Mouse (Mus musculus) liver, embryonic 15.5 days (tissue): Measurements from ENCODE around the gene Gm5751. TPM values are rescaled to one million over a fixed set of nuclear protein-coding genes. Genes with fewer than 3 reads are reported as not detected.

Experiments used
- ATAC-seq: fragments of 200-750 bp; cut with Nextera tagmentation; 2 replicates; pipeline ENCODE4 v1.8.0; 2017; ENCODE audit warnings: moderate number of reproducible peaks, mild to moderate bottlenecking, moderate library complexity; ENCODE audit not compliant: insufficient read depth
- H3K27ac ChIP-seq: fragments of 300-500 bp; sonication (generic); replicated peaks from 2 replicates; pipeline ENCODE4 v1.5.1; 2015; ENCODE audit warnings: mild to moderate bottlenecking, inconsistent platforms
- H3K27me3 ChIP-seq: fragments of 300-500 bp; sonication (generic); 2 replicates; pipeline ENCODE4 v1.6.1; 2015; ENCODE audit warnings: mild to moderate bottlenecking, inconsistent platforms
- H3K36me3 ChIP-seq: fragments of 300-500 bp; sonication (generic); replicated peaks from 2 replicates; pipeline ENCODE4 v1.6.1; 2015; ENCODE audit warnings: moderate library complexity, mild to moderate bottlenecking, inconsistent platforms
- H3K4me1 ChIP-seq: fragments of 300-500 bp; sonication (generic); replicated peaks from 2 replicates; pipeline ENCODE4 v1.6.1; 2015; ENCODE audit warnings: inconsistent platforms
- H3K4me2 ChIP-seq: fragments of 300-500 bp; sonication (generic); 2 replicates; pipeline ENCODE4 v1.6.1; 2015; ENCODE audit warnings: moderate library complexity, mild to moderate bottlenecking, inconsistent platforms
- H3K4me3 ChIP-seq: fragments of 300-500 bp; sonication (generic); replicated peaks from 2 replicates; pipeline ENCODE4 v1.5.1; 2015; ENCODE audit warnings: mild to moderate bottlenecking, inconsistent platforms
- H3K9ac ChIP-seq: fragments of 300-500 bp; sonication (generic); 2 replicates; pipeline ENCODE4 v1.6.1; 2015; ENCODE audit warnings: moderate library complexity, mild to moderate bottlenecking, inconsistent platforms
- H3K9me3 ChIP-seq: fragments of 300-500 bp; sonication (generic); replicated peaks from 2 replicates; pipeline ENCODE4 v1.6.1; 2016; ENCODE audit warnings: inconsistent platforms
- WGBS: fragments of 180-500 bp; shearing (Covaris S2); methylation state at CpG from one replicate; pipeline ENCODE4 v1.1.7; 2015; ENCODE audit warnings: mixed read lengths; ENCODE audit not compliant: insufficient replicate concordance; 5-methylcytosine and 5-hydroxymethylcytosine counted together
- polyA plus RNA-seq: library from polyadenylated mRNA; unstranded; fragments of >200 nt; fragmentation: Nextera tagmentation; extraction: Ambion mirVana; gene quantifications from 2 replicates; pipeline ENCODE4 v1.2.1, GENCODE M21; 2015

Gene Gm5751
- polyA plus RNA-seq, 1 experiment from 2014 or later = not detected

DNA sequence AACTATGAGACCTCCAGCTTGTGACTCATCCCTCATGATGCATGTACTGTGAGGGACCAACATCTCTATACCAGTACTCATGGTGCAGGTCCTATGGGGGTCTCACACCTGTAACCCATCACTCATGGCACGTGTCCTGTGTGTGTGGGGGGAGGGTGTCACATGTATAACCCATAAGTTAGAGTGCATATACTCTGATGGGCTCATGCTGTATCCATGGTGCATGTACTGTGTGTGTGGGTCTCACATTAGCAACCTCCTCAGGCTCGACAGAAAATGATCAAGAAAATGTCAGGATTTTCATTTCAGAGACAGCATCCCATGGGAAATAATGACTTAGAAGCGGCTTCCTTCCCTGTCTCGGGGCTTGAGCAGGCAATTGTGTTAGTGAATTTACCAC is 47.0 kb downstream of the Gm5751 start:
- no peak for ATAC-seq
- 51% methylated on average over 4 of the region's 4 CpGs for WGBS
- Histone ChIP-seq H3K4me2 (no peak overlapping the region), H3K9me3 (no peaks in the 10 kb centered on the region), H3K4me3 (no peak overlapping the region), H3K9ac (no peak overlapping the region), H3K27ac (no peak overlapping the region), H3K27me3 (no peaks in the 10 kb centered on the region), H3K36me3 (no peaks in the 10 kb centered on the region), H3K4me1 (no peaks in the 10 kb centered on the region)

DNA sequence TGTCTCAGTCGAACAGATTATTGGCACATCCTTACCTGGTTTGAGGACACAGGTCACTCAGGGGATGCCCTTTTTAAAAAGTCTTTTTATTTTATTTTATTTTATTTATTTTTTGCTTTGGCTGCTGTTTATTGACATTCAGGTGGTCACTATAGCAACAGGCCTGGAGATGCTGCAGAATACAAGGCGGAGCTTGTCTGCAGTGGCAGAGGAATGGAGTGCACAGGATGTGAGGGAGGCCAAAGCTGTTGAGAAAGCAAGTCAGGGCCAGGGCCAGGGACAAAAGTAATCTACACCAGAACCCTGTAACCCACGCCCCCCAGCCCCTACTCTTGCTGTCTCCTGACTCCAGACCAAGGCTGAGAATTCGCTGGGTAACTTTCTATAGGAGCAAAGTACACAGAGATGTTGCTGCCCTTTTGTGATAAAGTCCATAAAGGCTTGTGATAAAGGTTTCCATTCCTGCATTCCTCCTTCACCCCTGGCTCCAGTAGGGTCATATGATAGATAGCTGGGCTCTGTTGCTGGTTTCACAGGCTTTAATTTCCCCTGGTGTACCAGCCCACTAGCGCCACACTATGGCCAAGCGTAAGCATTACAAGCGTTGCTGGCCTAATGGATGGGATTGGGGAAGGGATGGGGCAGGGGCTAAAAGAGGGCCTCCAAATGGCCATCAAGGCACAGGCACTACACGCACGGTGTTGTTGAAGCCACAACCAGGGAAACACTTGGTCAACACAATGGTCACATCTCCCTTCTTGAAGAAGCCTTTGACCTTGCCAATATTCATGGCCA is 48.0 kb downstream of the Gm5751 start:
- H3K9me3 ChIP-seq = no peaks in the 10 kb centered on the region
- H3K36me3 ChIP-seq = no peaks in the 10 kb centered on the region
- no peak overlapping the region for H3K27ac ChIP-seq
- H3K27me3 ChIP-seq = no peaks in the 10 kb centered on the region
- H3K4me1 ChIP-seq = no peaks in the 10 kb centered on the region
- no peak overlapping the region for H3K9ac ChIP-seq
- WGBS = 39% methylated on average over 9 of the region's 9 CpGs
- H3K4me2 ChIP-seq = no peak overlapping the region
- ATAC-seq = no peak
- no peak overlapping the region for H3K4me3 ChIP-seq

DNA sequence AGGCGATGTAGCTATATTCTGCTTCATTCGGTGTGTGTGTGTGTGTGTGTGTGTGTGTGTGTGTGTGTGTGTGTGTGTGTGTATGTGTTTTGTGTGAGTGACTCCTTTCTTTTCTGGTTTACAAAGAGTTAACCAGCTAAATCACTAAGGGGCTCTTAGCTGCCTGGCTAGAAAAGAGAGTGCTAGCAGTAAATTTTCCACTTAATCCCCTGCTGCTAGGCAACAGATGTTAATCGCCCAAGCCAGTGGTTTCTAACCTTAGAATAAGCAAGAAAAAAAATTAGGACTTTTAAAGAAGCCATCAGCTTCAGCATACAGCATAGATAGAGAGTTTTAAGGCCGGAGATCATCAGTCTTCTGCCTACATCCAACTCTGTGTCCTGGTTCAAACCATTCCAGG is 53.3 kb downstream of the Gm5751 start:
- no peaks in the 10 kb centered on the region for H3K36me3 ChIP-seq
- no peak overlapping the region for H3K4me3 ChIP-seq
- WGBS = 38% methylated on average over 4 of the region's 4 CpGs
- no peak overlapping the region for H3K9ac ChIP-seq
- H3K27ac ChIP-seq = no peak overlapping the region
- H3K4me2 ChIP-seq = no peak overlapping the region
- H3K4me1 ChIP-seq = no peaks in the 10 kb centered on the region
- no peak for ATAC-seq
- no peaks in the 10 kb centered on the region for H3K27me3 ChIP-seq
- H3K9me3 ChIP-seq = no peaks in the 10 kb centered on the region

Other genes starting within 250 kb of the Gm5751 start
- gene Ssxb8, start 183.4 kb upstream of the Gm5751 start, polyA plus RNA-seq = not detected in 2 replicates
- not detected in 2 replicates for gene Ssx9, start 125.8 kb upstream of the Gm5751 start, polyA plus RNA-seq
- gene Ssxb5, start 70.6 kb upstream of the Gm5751 start, polyA plus RNA-seq = not detected in 2 replicates
- gene Gm6592, start 30.3 kb upstream of the Gm5751 start, polyA plus RNA-seq = not detected in 2 replicates
- gene B630019K06Rik, start 18.1 kb downstream of the Gm5751 start, polyA plus RNA-seq = 0.13 and 0.15 TPM in 2 replicates
- gene Fthl17b, start 88.7 kb downstream of the Gm5751 start, polyA plus RNA-seq = not detected in 2 replicates
- gene Fthl17c, start 102.3 kb downstream of the Gm5751 start, polyA plus RNA-seq = not detected in 2 replicates
- gene Fthl17d, start 112.5 kb downstream of the Gm5751 start, polyA plus RNA-seq = not detected in 2 replicates
- gene Fthl17e, start 159.2 kb downstream of the Gm5751 start, polyA plus RNA-seq = not detected in 2 replicates
- not detected in 2 replicates for gene Fthl17f, start 188.8 kb downstream of the Gm5751 start, polyA plus RNA-seq
- not detected in 2 replicates for gene 4930402K13Rik, start 230.3 kb downstream of the Gm5751 start, polyA plus RNA-seq